Mouse (Mus musculus) ES-Bruce4 (cell line): ENCODE measurements at regions not wholly inside any gene's neighbourhood (a gene's known extent, or its start where the extent isn't known, plus 50 kb on each side); places are given as distances from the start of the nearest gene placed in this dataset.

Experiments
- H3K27ac ChIP-seq: 2 replicates; pipeline ENCODE4 v1.5.1; 2012; ENCODE audit warnings: low read length, inconsistent platforms; ENCODE audit not compliant: insufficient read depth
- H3K27me3 ChIP-seq: 2 replicates; pipeline ENCODE4 v1.6.1; 2012; ENCODE audit warnings: mild to moderate bottlenecking, low read length, inconsistent platforms; ENCODE audit not compliant: control insufficient read depth, poor library complexity, insufficient read depth, severe bottlenecking
- H3K36me3 ChIP-seq: 2 replicates; pipeline ENCODE4 v1.6.1; 2012; ENCODE audit warnings: inconsistent platforms, mild to moderate bottlenecking, low read length, moderate library complexity; ENCODE audit not compliant: control insufficient read depth, poor library complexity, insufficient read depth, severe bottlenecking
- H3K4me1 ChIP-seq: one replicate; pipeline ENCODE4 v1.8.1; 2011; ENCODE audit warnings: low read length; ENCODE audit not compliant: control insufficient read depth, insufficient read depth
- H3K4me3 ChIP-seq: 2 replicates; pipeline ENCODE4 v1.5.1; 2011; ENCODE audit warnings: low read depth, mild to moderate bottlenecking, low read length
- H3K9ac ChIP-seq: 2 replicates; pipeline ENCODE4 v1.6.1; 2012; ENCODE audit warnings: low read depth, mild to moderate bottlenecking, inconsistent platforms; ENCODE audit not compliant: poor library complexity, severe bottlenecking
- H3K9me3 ChIP-seq: replicated peaks from 2 replicates; pipeline ENCODE4 v1.6.1; 2012; ENCODE audit warnings: mild to moderate bottlenecking, low read length, inconsistent platforms; ENCODE audit not compliant: control insufficient read depth, poor library complexity, insufficient read depth, severe bottlenecking
- CTCF ChIP-seq: IDR thresholded peaks from one replicate; pipeline ENCODE4 v1.8.1; 2011; ENCODE audit warnings: low read depth, low read length
- EP300 ChIP-seq: IDR thresholded peaks from 2 replicates; pipeline ENCODE4 v1.6.1; 2011; ENCODE audit warnings: low read depth, low read length; ENCODE audit not compliant: insufficient read depth
- POLR2A ChIP-seq: IDR thresholded peaks from one replicate; pipeline ENCODE4 v1.8.1; 2011; ENCODE audit warnings: low read length; ENCODE audit not compliant: insufficient read depth

- H3K27ac ChIP-seq: no peak overlapping the region
- TF ChIP-seq CTCF: no peak
- no peak for TF ChIP-seq EP300
- no peak for TF ChIP-seq POLR2A
- no peaks in the 10 kb centered on the region for H3K9me3 ChIP-seq
- no peaks in the 10 kb centered on the region for H3K36me3 ChIP-seq
- H3K4me1 ChIP-seq: peaks cover 2% of the 10 kb centered on the region
- H3K27me3 ChIP-seq: no peaks in the 10 kb centered on the region
- H3K4me3 ChIP-seq: no peak overlapping the region
- no peak overlapping the region for H3K9ac ChIP-seq
Observed at GRCm38 (mm10) chr2:128367266-128368150, 223.5 kb upstream of the Spdye4c start.

- no peaks in the 10 kb centered on the region for H3K27me3 ChIP-seq
- TF ChIP-seq POLR2A: no peak
- H3K9me3 ChIP-seq: no peaks in the 10 kb centered on the region
Observed at GRCm38 (mm10) chr2:128368534-128369273, 222.3 kb upstream of the Spdye4c start.

GRCm38 (mm10) chr2:128370821-128371220, 220.2 kb upstream of the Spdye4c start:
- H3K4me3 ChIP-seq: no peak overlapping the region
- H3K27ac ChIP-seq: no peak overlapping the region
- TF ChIP-seq CTCF (no peak), EP300 (no peak), POLR2A (no peak)
- H3K4me1 ChIP-seq: peaks cover 7% of the 10 kb centered on the region
- H3K27me3 ChIP-seq: no peaks in the 10 kb centered on the region
- no peaks in the 10 kb centered on the region for H3K9me3 ChIP-seq
- no peak overlapping the region for H3K9ac ChIP-seq
- H3K36me3 ChIP-seq: no peaks in the 10 kb centered on the region

More at GRCm38 (mm10) chr2:128368534-128369273, 222.3 kb upstream of the Spdye4c start:
- Histone ChIP-seq H3K36me3 (no peaks in the 10 kb centered on the region), H3K9ac (no peak overlapping the region), H3K27ac (no peak overlapping the region), H3K4me1 (peaks cover 5% of the 10 kb centered on the region), H3K4me3 (no peak overlapping the region)

- H3K4me3 ChIP-seq: no peak overlapping the region
- peaks cover 7% of the 10 kb centered on the region for H3K4me1 ChIP-seq
- H3K27me3 ChIP-seq: no peaks in the 10 kb centered on the region
- no peaks in the 10 kb centered on the region for H3K36me3 ChIP-seq
- TF ChIP-seq POLR2A (no peak), EP300 (no peak), CTCF (no peak)
- H3K27ac ChIP-seq: no peak overlapping the region
- H3K9me3 ChIP-seq: no peaks in the 10 kb centered on the region
- no peak overlapping the region for H3K9ac ChIP-seq
Observed at GRCm38 (mm10) chr2:128372204-128372603, 218.8 kb upstream of the Spdye4c start.

- no peak overlapping the region for H3K27ac ChIP-seq
- no peak overlapping the region for H3K4me3 ChIP-seq
Observed at GRCm38 (mm10) chr2:128373363-128374252, 217.4 kb upstream of the Spdye4c start.

More at GRCm38 (mm10) chr2:128373363-128374252, 217.4 kb upstream of the Spdye4c start:
- peaks cover 7% of the 10 kb centered on the region for H3K4me1 ChIP-seq
- no peaks in the 10 kb centered on the region for H3K27me3 ChIP-seq
- no peak for TF ChIP-seq EP300
- no peak for TF ChIP-seq POLR2A
- no peak for TF ChIP-seq CTCF
- no peak overlapping the region for H3K9ac ChIP-seq
- H3K36me3 ChIP-seq: no peaks in the 10 kb centered on the region
- H3K9me3 ChIP-seq: no peaks in the 10 kb centered on the region
